ENCODE assay signal across 8 mouse cellular contexts in the genomic region with DNA sequence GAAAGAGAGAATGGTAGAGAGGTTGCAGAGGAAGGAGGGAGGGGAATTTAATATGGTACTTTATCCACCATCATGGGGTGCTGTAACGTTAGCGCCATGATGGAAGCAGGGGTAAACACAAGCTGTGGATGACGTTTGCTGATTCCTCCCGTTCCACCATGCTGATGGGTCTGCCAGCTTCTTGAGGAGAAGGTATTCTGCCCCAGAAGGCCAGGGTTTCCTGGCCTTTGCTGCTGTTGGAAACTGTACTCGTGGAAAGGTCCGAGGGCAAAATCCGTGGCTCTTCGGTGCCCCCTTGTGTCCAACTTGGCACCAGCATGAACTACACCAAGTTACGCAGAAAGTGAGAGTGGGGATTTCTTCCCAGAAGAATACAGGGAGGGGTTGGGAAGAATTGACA.
DNase-seq lines count a peak whose midpoint lies in the region; ATAC-seq and TF ChIP-seq lines count a peak whose summit lies in the region.

No protein-coding gene starts in this region.

- H3K27me3 ChIP-seq in embryonic facial prominence, embryonic 11.5 days (ENCODE audit: control insufficient read depth, insufficient read depth, low read length) = no peaks in the 10 kb centered on the region
- H3K27me3 ChIP-seq in heart, embryonic 15.5 days = no peaks in the 10 kb centered on the region
- H3K27me3 ChIP-seq in liver, postnatal 0 days (ENCODE audit: insufficient read depth, low read length) = no peaks in the 10 kb centered on the region

- TF ChIP-seq CTCF in liver, postnatal 0 days (IDR thresholded peaks at IDR 0.05; ENCODE audit: low read depth) = peak; percentile 79

- no peak overlapping the region for H3K9ac ChIP-seq in embryonic facial prominence, embryonic 11.5 days (replicated peaks; ENCODE audit: low read length)
- no peak overlapping the region for H3K9ac ChIP-seq in heart, embryonic 15.5 days
- H3K9ac ChIP-seq in liver, postnatal 0 days (replicated peaks) = no peak overlapping the region

- no peaks in the 10 kb centered on the region for H3K9me3 ChIP-seq in embryonic facial prominence, embryonic 11.5 days (replicated peaks; ENCODE audit: control insufficient read depth, low read length)
- H3K9me3 ChIP-seq in heart, embryonic 15.5 days (replicated peaks) = no peaks in the 10 kb centered on the region
- H3K9me3 ChIP-seq in liver, postnatal 0 days (ENCODE audit: low read length) = no peaks in the 10 kb centered on the region

- no peaks in the 10 kb centered on the region for H3K4me1 ChIP-seq in embryonic facial prominence, embryonic 11.5 days (ENCODE audit: control insufficient read depth, insufficient read depth, low read length)
- no peaks in the 10 kb centered on the region for H3K4me1 ChIP-seq in heart, embryonic 15.5 days (replicated peaks)
- H3K4me1 ChIP-seq in liver, postnatal 0 days (ENCODE audit: insufficient read depth) = no peaks in the 10 kb centered on the region

- no peak overlapping the region for H3K4me3 ChIP-seq in embryonic facial prominence, embryonic 11.5 days (ENCODE audit: low read depth, low read length)
- H3K4me3 ChIP-seq in heart, embryonic 15.5 days = peak overlapping the region; percentile 4; the same call in 1 of the 2 replicates
- H3K4me3 ChIP-seq in liver, postnatal 0 days (ENCODE audit: low read depth, low read length) = no peak overlapping the region

- no peak for TF ChIP-seq EP300 in liver, postnatal 0 days (IDR thresholded peaks at IDR 0.05; ENCODE audit: low read depth)

- peak; percentile 77 to 79 for DNase-seq in B cell, adult 2 months
- peak; percentile 79 for DNase-seq in adrenal gland, postnatal 14 days
- DNase-seq in embryonic facial prominence, embryonic 11.5 days (ENCODE audit: low spot score) = peak; percentile 86
- peak; percentile 81 for DNase-seq in kidney, postnatal 10 days
- DNase-seq in liver, postnatal 0 days = peak; percentile 72
- peak; percentile 17 for DNase-seq in thymus, postnatal 25 days

- peak; percentile 23; the same call in 1 of the 2 replicates for ATAC-seq in embryonic facial prominence, embryonic 11.5 days (replicated peaks; ENCODE audit: insufficient number of reproducible peaks, low FRiP score, low TSS enrichment, low read depth)
- no peak for ATAC-seq in heart, embryonic 15.5 days (replicated peaks; ENCODE audit: insufficient number of reproducible peaks, insufficient read depth, low FRiP score, low read depth)
- ATAC-seq in liver, postnatal 0 days = no peak
- ATAC-seq in neutrophil, adult 5-6 weeks (ENCODE audit: extremely low read depth, insufficient number of reproducible peaks, low FRiP score, poor library complexity, severe bottlenecking) = peak; percentile 60

- H3K36me3 ChIP-seq in embryonic facial prominence, embryonic 11.5 days (replicated peaks; ENCODE audit: control insufficient read depth, insufficient read depth, low read depth, low read length) = no peaks in the 10 kb centered on the region
- H3K36me3 ChIP-seq in heart, embryonic 15.5 days = no peaks in the 10 kb centered on the region
- H3K36me3 ChIP-seq in liver, postnatal 0 days (replicated peaks; ENCODE audit: insufficient read depth, low read length) = no peaks in the 10 kb centered on the region

- H3K27ac ChIP-seq in embryonic facial prominence, embryonic 11.5 days (replicated peaks; ENCODE audit: low read depth, low read length) = no peak overlapping the region
- no peak overlapping the region for H3K27ac ChIP-seq in heart, embryonic 15.5 days
- no peak overlapping the region for H3K27ac ChIP-seq in liver, postnatal 0 days (ENCODE audit: low read depth)

- WGBS in embryonic facial prominence, embryonic 11.5 days = 7% methylated on average over 9 of the region's 9 CpGs
- 9% methylated on average over 9 of the region's 9 CpGs for WGBS in heart, embryonic 15.5 days
- WGBS in liver, postnatal 0 days (ENCODE audit: insufficient replicate concordance) = 14% methylated on average over 9 of the region's 9 CpGs

- H3K4me2 ChIP-seq in embryonic facial prominence, embryonic 11.5 days (ENCODE audit: low read depth, low read length) = no peak overlapping the region
- peak overlapping the region; percentile 40 for H3K4me2 ChIP-seq in heart, embryonic 15.5 days
- peak overlapping the region; percentile 35; the same call in 1 of the 2 replicates for H3K4me2 ChIP-seq in liver, postnatal 0 days (ENCODE audit: low read depth, low read length)

Comparison
In these comparisons a context has a peak if more than half of its experiments do, and no peak if none do; other contexts are left out.
1. DNase-seq: peak in every context shown above with its lines; median percentile 86 in embryonic facial prominence, embryonic 11.5 days; 81 in kidney, postnatal 10 days; 79 in adrenal gland, postnatal 14 days; 78 in B cell, adult 2 months; 72 in liver, postnatal 0 days; 17 in thymus, postnatal 25 days.
2. ATAC-seq: peak in embryonic facial prominence, embryonic 11.5 days (single experiment) and neutrophil, adult 5-6 weeks (single experiment); none in heart, embryonic 15.5 days (single experiment) and liver, postnatal 0 days (single experiment).